Mouse (Mus musculus): ENCODE results near the gene 1700017B05Rik. TPM values are rescaled to one million over a fixed set of nuclear protein-coding genes. Genes with fewer than 3 reads are reported as not detected.
A peak's percentile ranks its signal among the peaks of the same experiment; 100 is the strongest.
"Not testable (repeated sequence)": the region's sequence is repeated elsewhere in the genome, so short reads cannot be mapped to it uniquely, and the experiment has no call there.

1700017B05Rik gene
- 10 to 100 TPM; 11.0 to 11.5 TPM for total RNA-seq (2021)

DNA sequence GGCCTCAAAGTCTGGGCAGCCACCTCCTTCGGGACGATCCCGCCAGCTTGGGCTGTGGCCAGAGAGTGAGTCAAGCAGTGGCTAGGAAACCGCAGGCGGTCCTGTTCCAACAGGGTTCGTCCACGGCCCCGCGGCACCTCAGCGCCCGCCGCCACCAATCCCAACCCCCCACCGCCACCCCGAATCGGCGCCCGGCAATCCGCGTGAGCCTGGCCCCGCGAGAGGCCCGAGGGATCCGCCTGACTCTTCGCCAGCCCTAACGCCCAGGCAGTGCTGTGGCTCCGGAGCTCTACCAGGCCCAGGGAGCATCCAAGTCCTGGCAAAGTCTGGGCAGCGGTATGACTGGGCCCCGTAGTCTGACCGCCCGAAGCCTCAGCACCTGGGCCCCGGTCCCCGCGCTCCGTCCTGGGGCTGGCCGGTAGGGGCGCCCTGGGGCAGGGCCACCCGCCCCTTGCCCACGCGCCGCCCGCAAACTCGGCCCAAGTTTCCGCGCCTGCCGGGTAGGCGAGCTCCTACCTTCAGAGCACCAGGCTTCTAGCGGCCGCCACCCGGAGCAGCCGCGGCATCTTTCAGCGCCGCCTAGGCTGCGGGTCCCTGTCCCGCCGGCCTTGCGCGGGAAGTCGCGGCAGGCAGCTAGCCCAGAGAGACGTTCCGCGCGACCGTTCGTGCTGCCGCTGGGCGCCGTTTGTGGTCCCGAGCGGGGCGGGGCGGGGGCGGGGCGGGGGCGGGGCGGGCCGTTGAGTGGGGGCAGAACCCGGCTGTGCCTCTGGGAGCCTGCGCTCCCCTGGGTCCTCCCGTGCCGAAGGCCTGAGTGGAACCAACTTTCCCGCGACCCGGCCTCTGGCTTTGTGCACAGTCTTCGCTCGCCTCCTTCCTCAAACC lies at the start of gene 1700017B05Rik:
TSS of gene 1700017B05Rik (minus strand) at position 700 of the 882 bp plus-strand sequence.
- peak; percentile 63 for DNase-seq (ENCODE audit: low spot score)
- intact Hi-C loops (cut with DNase I) = no loop called here

DNA sequence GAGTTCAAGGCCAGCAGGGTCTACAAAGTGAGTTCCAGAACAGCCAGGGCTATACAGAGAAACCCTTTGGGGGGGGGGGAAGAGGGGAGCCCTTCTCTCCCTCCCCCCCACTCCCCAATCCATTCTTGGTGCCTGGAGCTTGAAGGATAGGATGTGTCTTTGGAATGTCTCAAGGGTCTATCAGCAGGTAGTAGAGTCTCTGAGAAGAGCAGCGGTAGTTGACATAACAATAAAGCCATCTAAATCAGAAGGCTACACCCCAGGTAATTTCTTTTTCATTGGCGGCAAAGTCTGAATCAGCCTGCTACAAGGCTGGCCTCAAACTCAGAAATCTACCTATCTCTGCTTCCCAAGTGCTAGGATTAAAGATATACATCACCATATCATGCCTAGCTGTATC lies 48.5 kb upstream of the 1700017B05Rik start:
- no peak for DNase-seq (ENCODE audit: low spot score)
- intact Hi-C loops (cut with DNase I) = no loop called here

- no peak for DNase-seq (ENCODE audit: low spot score)
- intact Hi-C loops (cut with DNase I) = no loop called here
Observed at GRCm38 (mm10) chr9:57309353-57309752, 46.9 kb upstream of the 1700017B05Rik start.

DNA sequence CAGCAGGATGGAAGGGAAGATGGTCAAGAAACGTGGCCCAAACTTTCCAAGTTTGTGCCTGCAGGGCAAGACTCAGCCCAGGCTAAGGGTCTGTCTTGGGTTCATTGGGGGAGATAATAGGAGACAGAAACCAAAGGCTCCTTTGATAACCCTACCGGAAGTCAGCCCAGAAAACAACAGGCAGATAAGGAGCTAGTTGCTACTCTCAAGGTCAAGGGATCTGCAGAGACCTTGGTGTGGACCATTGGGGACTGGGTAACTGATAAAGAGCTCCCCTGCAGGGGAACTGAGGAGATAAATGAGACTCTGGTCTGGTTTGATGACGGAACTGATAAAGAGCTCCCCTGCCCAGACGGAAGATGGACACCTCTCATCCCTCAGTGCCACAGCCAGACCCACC lies 45.0 kb upstream of the 1700017B05Rik start:
- DNase-seq (ENCODE audit: low spot score) = no peak
- intact Hi-C loops (cut with DNase I) = no loop called here

GRCm38 (mm10) chr9:57304716-57305115 lies 42.3 kb upstream of the 1700017B05Rik start:
- intact Hi-C loops (cut with DNase I); DNase-seq (ENCODE audit: low spot score): not testable (repeated sequence)

GRCm38 (mm10) chr9:57304251-57304650 lies 41.8 kb upstream of the 1700017B05Rik start:
- no peak for DNase-seq (ENCODE audit: low spot score)
- intact Hi-C loops (cut with DNase I) = no loop called here

- no peak for DNase-seq (ENCODE audit: low spot score)
- intact Hi-C loops (cut with DNase I) = no loop called here
Observed at GRCm38 (mm10) chr9:57303356-57303755, 40.9 kb upstream of the 1700017B05Rik start.

GRCm38 (mm10) chr9:57300825-57301224 lies 38.4 kb upstream of the 1700017B05Rik start:
- intact Hi-C loops (cut with DNase I) = no loop called here
- DNase-seq (ENCODE audit: low spot score) = no peak

DNA sequence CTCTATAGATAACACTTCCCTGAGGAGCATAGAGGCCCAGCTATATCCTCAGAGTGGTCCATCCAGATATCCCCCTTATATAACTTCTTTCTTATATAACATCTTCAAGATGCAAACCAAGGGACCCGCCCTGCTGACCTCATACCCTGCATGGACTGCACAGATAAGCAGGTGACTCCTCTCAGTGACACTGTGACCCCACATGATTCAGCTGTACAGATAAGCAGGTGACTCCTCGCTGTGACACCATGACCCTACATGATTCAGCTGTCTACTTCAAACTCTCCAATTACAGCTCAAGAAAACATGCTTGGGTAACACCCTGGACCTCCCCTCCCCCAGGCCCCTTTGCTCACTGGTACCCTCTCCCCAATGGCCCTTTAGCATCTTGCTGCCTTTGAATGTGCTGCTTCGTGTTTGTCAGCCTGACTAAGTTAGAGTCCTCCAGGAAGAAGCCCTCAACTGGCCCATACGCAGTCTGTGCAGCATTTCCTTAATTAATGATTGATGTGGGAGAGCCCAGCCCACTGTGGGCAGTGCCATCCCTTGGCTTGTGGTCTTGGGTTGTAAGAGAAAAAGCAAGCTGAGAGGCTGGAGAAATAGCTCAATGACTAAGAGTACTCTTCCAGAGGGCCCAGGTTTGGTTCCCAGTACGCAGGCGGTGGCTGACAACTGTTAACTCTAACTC lies 37.5 kb upstream of the 1700017B05Rik start:
- DNase-seq (ENCODE audit: low spot score) = no peak
- intact Hi-C loops (cut with DNase I) = no loop called here

DNA sequence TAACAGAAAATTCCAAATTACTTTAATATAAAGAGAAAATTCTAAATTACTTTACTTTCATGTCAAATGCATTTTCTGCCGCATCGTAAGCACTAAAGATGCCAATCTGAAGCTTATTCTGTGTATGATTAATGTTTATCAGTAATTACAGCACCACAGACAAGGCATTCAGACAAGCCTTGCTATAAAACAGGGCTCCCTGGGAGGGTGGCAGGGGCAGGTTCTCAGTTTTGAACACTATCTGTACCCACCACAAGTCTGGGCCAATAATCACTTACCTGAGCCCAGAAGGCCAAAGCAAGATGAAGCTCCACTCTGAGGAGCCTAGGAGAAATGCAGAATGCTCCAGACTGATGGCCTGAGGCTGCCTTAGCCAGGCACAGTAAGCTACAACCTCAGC lies 35.5 kb upstream of the 1700017B05Rik start:
- intact Hi-C loops (cut with DNase I) = no loop called here
- DNase-seq (ENCODE audit: low spot score) = no peak

DNA sequence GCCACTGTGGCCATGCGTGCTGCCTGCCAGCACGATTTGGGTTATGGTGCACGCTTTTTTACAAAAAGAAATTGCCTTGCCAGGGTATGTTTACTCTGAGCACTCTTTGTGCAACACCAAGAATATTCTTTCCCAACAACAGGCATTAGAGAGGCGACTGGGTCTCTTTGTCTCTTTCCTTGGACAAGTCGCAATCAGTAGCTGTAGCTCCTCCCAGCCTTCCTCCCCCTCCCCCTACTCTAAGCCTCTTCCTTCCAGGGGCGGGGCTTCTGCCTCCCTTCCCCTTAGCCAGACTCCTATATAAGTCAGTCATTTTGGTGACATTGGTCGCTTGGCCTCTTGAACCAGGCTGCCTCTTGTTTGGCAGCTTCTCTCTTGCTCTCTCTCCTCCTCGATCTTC lies 33.9 kb upstream of the 1700017B05Rik start:
- intact Hi-C loops (cut with DNase I) = no loop called here
- no peak for DNase-seq (ENCODE audit: low spot score)

DNA sequence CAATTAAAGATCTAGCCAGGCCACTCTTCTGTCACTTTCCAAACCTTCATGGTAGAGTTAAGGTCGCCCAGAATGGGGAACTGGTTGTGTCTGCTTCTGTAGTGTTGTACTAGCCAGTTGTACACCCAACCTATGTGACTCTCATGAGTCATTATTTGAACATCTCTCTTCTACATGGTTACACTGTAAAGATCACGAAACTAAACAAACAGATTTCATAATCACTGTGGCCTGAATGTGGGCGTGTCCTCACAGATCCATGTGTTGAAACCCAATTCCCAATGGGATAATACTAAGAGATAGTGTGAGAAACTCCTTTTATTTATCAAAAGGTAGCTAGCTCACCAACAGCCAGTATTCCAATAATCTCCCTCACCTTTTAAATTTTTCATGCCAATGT lies 33.3 kb upstream of the 1700017B05Rik start:
- intact Hi-C loops (cut with DNase I) = no loop called here
- no peak for DNase-seq (ENCODE audit: low spot score)

- intact Hi-C loops (cut with DNase I) = no loop called here
- no peak for DNase-seq (ENCODE audit: low spot score)
Observed at GRCm38 (mm10) chr9:57294905-57295304, 32.5 kb upstream of the 1700017B05Rik start.

DNA sequence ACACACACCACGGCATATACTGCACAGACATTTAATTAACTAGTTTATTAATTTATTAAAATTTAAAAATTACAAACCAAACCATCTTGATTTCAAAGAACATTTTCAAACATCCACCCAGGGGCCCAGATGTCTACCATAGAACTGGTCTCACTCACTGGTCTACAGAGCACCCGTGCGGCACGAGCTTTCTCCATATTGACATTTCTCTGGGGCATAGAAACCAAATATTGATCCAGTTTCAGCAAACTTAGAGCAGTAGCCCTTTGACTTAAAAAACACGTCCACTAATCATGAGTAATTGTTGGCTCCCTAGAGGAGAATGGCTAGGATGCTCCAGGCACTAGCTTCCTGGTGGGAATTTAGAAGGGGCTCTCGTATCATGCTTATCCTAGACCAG lies 24.8 kb upstream of the 1700017B05Rik start:
- intact Hi-C loops (cut with DNase I) = no loop called here
- DNase-seq (ENCODE audit: low spot score) = no peak

GRCm38 (mm10) chr9:57283311-57283710 lies 20.9 kb upstream of the 1700017B05Rik start:
- intact Hi-C loops (cut with DNase I) = no loop called here
- DNase-seq (ENCODE audit: low spot score) = no peak

GRCm38 (mm10) chr9:57282686-57283085 lies 20.3 kb upstream of the 1700017B05Rik start:
- DNase-seq (ENCODE audit: low spot score) = no peak
- intact Hi-C loops (cut with DNase I) = no loop called here

- intact Hi-C loops (cut with DNase I) = no loop called here
- DNase-seq (ENCODE audit: low spot score) = no peak
Observed at GRCm38 (mm10) chr9:57281549-57281948, 19.1 kb upstream of the 1700017B05Rik start.

DNA sequence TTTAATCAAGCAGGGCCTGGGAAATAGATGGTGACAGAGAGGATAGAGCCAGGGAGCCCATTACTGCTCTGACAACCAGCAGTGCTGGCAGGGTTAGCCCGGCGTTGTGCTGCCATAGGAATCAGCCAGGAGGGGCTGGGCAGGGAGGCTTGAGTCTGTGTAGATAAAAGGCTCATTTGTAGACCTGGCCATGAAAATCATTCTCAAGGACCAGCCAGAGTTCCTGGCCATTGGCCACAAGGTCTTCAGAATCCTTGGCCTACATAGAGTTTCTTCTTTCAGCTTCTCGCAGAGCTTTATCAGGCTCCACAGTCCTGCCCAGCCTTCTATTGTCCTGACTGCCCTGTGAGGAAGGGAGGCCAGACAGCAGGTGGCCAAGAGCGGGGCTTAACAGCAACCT lies 17.0 kb upstream of the 1700017B05Rik start:
- intact Hi-C loops (cut with DNase I) = no loop called here
- no peak for DNase-seq (ENCODE audit: low spot score)

DNA sequence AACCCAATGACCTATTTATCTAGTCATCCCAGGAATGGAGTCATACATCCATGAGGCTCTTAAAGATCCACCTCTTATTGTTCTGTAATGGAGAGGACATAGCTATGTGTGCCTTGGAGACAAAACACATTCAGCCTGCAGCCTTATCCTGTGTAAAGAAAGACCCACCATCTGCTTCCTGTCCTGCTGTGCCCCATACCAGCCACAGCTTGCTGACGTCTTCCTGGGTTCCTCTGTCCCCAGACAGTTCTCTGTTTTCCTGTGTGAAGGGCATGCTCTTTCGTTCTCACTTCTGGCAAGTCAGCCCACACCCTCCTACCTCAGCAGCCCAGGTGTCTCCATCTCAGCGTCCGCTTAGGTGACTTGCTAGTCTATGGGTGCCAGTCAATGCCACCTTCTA lies 15.9 kb upstream of the 1700017B05Rik start:
- intact Hi-C loops (cut with DNase I) = no loop called here
- DNase-seq (ENCODE audit: low spot score) = no peak

DNA sequence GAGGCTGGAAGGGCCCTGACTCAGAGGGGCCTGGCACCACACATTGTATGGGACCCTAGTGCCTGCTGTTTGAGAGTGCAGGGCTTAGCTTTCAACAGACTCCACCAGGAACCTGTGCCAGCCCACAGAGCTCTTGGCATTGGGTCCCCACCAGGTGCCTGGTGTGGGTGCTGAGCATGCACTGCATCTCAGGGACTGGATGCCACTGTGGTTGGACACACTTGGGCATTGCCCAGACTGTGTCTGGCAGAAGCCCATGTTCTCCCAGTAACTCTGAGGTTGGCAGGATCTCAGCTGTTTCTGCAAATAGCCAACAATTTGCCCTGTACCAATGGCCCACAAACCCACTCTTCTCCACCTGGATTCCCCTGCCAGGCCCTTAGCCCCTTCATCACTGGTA lies 13.9 kb upstream of the 1700017B05Rik start:
- intact Hi-C loops (cut with DNase I) = no loop called here
- DNase-seq (ENCODE audit: low spot score) = no peak

DNA sequence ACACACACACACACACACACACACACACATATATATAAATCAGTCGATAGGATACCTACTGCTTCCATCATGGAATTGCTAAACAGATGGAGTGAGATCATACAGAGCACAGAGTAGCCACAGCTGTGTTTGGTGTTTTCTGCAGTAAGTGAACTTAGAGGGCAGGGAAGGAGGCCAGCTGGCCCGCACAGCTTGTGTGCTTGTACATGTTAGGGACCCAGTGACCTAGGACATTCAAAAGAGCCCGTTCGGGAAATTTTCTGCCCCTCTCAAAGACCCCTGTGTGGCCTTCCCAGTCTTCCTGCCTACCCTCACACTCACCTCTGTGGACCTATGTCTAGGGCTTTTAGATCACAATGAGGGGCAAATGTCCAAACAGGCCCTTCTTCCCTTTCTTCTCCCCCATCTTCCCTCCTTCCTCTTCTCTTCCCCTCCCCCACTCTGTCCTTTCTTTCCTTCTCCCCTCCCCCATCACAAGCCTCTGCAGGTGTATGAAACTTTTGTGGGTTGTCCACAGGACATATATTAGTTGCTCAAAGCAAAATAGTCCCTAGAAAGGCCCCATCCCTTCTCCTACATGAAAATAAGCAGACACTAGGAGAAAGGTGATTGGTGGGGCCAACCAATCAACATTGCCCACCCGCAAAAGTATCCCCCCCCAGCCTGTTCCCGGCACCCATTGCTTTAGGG lies 11.5 kb upstream of the 1700017B05Rik start:
- no peak for DNase-seq (ENCODE audit: low spot score)
- intact Hi-C loops (cut with DNase I) = no loop called here
